Mouse (Mus musculus) midbrain, embryonic 16.5 days (tissue): ENCODE measurements around the gene Pidd1. TPM values are rescaled to one million over a fixed set of nuclear protein-coding genes. Genes with fewer than 3 reads are reported as not detected.

Source experiments
- ATAC-seq: fragments of 200-750 bp; cut with Nextera tagmentation; 2 replicates; pipeline ENCODE4 v1.8.0; 2017; ENCODE audit warnings: moderate TSS enrichment
- H3K27ac ChIP-seq: fragments of 300-500 bp; sonication (generic); 2 replicates; pipeline ENCODE4 v1.5.1; 2014; ENCODE audit warnings: mild to moderate bottlenecking, low read length, mixed read lengths
- H3K27me3 ChIP-seq: fragments of 300-500 bp; sonication (generic); 2 replicates; pipeline ENCODE4 v1.6.1; 2014; ENCODE audit warnings: low read depth, low read length, mixed read lengths; ENCODE audit not compliant: control insufficient read depth, insufficient read depth
- H3K36me3 ChIP-seq: fragments of 300-500 bp; sonication (generic); 2 replicates; pipeline ENCODE4 v1.6.1; 2014; ENCODE audit warnings: mild to moderate bottlenecking, low read length, moderate library complexity, mixed read lengths; ENCODE audit not compliant: control insufficient read depth, insufficient read depth
- H3K4me1 ChIP-seq: fragments of 300-500 bp; sonication (generic); 2 replicates; pipeline ENCODE4 v1.6.1; 2014; ENCODE audit warnings: mild to moderate bottlenecking, low read length, mixed read lengths; ENCODE audit not compliant: control insufficient read depth, insufficient read depth
- H3K4me2 ChIP-seq: fragments of 300-500 bp; sonication (generic); 2 replicates; pipeline ENCODE4 v1.6.1; 2014; ENCODE audit warnings: mild to moderate bottlenecking, low read length, mixed read lengths
- H3K4me3 ChIP-seq: fragments of 300-500 bp; sonication (generic); 2 replicates; pipeline ENCODE4 v1.5.1; 2014; ENCODE audit warnings: low read depth, mild to moderate bottlenecking, low read length, moderate library complexity, mixed read lengths
- H3K9ac ChIP-seq: fragments of 300-500 bp; sonication (generic); 2 replicates; pipeline ENCODE4 v1.6.1; 2014; ENCODE audit warnings: low read depth, low read length, mixed read lengths
- H3K9me3 ChIP-seq: fragments of 300-500 bp; sonication (generic); replicated peaks from 2 replicates; pipeline ENCODE4 v1.6.1; 2014; ENCODE audit warnings: mild to moderate bottlenecking, low read length, mixed read lengths; ENCODE audit not compliant: control insufficient read depth, poor library complexity, severe bottlenecking
- WGBS: fragments of 180-500 bp; shearing (Covaris S2); extraction: QIAGEN DNeasy Blood & Tissue Kit; methylation state at CpG from one replicate; pipeline ENCODE4 v1.1.7; 2014; 5-methylcytosine and 5-hydroxymethylcytosine counted together
- polyA plus RNA-seq: library from polyadenylated mRNA; unstranded; fragments of >200 nt; fragmentation: Nextera tagmentation; extraction: Ambion mirVana; gene quantifications from 2 replicates; pipeline ENCODE4 v1.2.1, GENCODE M21; 2015

The Pidd1 gene
- polyA plus RNA-seq, 1 experiment from 2014 or later, result 2.4 TPM

DNA sequence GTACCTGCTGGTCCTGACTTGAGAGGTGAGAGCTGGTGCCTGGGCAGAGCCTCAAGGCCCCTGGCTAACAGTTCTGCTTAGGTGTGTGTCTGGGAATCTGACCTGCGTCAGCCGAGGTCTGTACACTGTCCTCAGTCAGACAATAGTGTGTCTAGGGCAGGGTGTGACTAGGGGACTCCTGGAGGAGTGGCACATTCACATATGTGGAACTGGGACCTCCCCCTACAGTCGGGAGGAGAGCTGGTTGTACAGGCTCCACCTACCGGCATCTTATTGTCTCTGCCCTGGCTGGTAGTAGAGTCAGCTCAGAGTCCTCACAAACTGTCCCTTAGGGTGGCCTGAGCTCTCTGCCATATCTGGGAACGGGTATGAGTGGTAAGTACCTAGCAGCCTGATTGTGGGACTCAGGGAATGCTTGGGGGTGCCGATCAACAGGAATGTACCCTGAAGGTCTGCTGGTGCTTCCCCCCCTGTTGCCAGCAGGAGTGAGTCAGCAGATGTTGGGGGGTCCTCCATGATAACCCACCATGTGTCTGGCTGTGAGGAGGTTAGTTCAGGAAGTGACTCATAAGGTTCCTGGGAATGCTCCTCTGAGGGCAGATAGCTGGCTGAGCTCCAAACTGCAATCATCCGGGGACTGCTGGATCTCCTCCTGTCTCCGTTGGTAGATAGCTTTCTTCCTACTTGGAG lies 24.8 kb upstream of the Pidd1 start:
- H3K9me3 ChIP-seq, result no peaks in the 10 kb centered on the region
- peaks cover 37% of the 10 kb centered on the region for H3K4me1 ChIP-seq
- WGBS, result 18% methylated on average over 8 of the region's 8 CpGs
- H3K4me3 ChIP-seq, result peak overlapping the region; percentile 56
- peak; percentile 74 for ATAC-seq
- peak overlapping the region; percentile 86 for H3K9ac ChIP-seq
- H3K36me3 ChIP-seq, result peaks cover 11% of the 10 kb centered on the region
- H3K27me3 ChIP-seq, result peaks cover 32% of the 10 kb centered on the region
- peak overlapping the region; percentile 82 for H3K27ac ChIP-seq
- H3K4me2 ChIP-seq, result peak overlapping the region; percentile 66

DNA sequence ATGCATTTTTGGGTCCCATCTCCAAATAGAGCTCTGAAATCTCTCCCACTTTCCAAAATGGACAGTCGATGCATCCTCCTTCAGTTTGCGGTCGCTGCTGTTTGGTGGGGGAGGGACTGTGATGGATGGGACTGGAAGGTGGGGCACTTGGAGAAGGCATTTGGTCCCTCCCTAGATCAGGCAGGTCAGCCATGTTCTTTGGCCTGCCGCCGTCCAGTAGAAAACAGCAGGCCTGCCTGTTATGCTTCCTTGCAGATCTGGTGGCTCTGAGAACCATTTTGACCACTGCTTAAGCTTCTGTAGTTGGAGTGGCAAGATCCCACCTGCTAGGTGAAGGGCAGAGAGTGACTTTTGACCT lies 24.3 kb upstream of the Pidd1 start:
- H3K9me3 ChIP-seq, result no peaks in the 10 kb centered on the region
- H3K4me3 ChIP-seq, result peak overlapping the region; percentile 56
- peaks cover 38% of the 10 kb centered on the region for H3K27me3 ChIP-seq
- H3K4me2 ChIP-seq, result peak overlapping the region; percentile 66
- peak overlapping the region; percentile 86 for H3K9ac ChIP-seq
- peak overlapping the region; percentile 82 for H3K27ac ChIP-seq
- peaks cover 33% of the 10 kb centered on the region for H3K4me1 ChIP-seq
- 22% methylated on average over 5 of the region's 5 CpGs for WGBS
- H3K36me3 ChIP-seq, result peaks cover 11% of the 10 kb centered on the region
- no peak for ATAC-seq

- WGBS, result under 1% methylated on average over 52 of the region's 52 CpGs
- Histone ChIP-seq H3K4me2 (peak within 1 kb of the TSS; percentile 66), H3K9ac (peak within 1 kb of the TSS; percentile 86), H3K27ac (peak within 1 kb of the TSS; percentile 82), H3K4me1 (peaks cover 33% of the 10 kb centered on the region), H3K9me3 (no peaks in the 10 kb centered on the region), H3K27me3 (peaks cover 45% of the 10 kb centered on the region), H3K36me3 (peaks cover 8% of the 10 kb centered on the region), H3K4me3 (peak within 1 kb of the TSS; percentile 56)
- peak; percentile 56 for ATAC-seq
Measured at GRCm38 (mm10) chr7:141467230-141468030, 23.6 kb upstream of the Pidd1 start, which contains the start of gene Cd151. Cd151 (plus strand) TSS chr7:141467392.

- Histone ChIP-seq H3K9me3 (no peaks in the 10 kb centered on the region), H3K4me3 (peak overlapping the region; percentile 56), H3K4me2 (peak overlapping the region; percentile 66), H3K36me3 (peaks cover 4% of the 10 kb centered on the region; the same call in 1 of the 2 replicates), H3K4me1 (peaks cover 39% of the 10 kb centered on the region), H3K27ac (0 out of 2 replicates have a peak overlapping the region, but pooled peaks have one; percentile 10), H3K27me3 (peaks cover 52% of the 10 kb centered on the region), H3K9ac (peak overlapping the region; percentile 86; the same call in 1 of the 2 replicates)
- 68% methylated on average over 10 of the region's 10 CpGs for WGBS
- ATAC-seq, result no peak
Measured at GRCm38 (mm10) chr7:141466607-141467148, 22.9 kb upstream of the Pidd1 start.

GRCm38 (mm10) chr7:141466045-141466394 lies 22.2 kb upstream of the Pidd1 start:
- Histone ChIP-seq H3K27me3 (peaks cover 59% of the 10 kb centered on the region), H3K4me3 (no peak overlapping the region), H3K9me3 (no peaks in the 10 kb centered on the region), H3K4me2 (no peak overlapping the region), H3K36me3 (peaks cover 4% of the 10 kb centered on the region; the same call in 1 of the 2 replicates), H3K27ac (no peak overlapping the region), H3K4me1 (peaks cover 42% of the 10 kb centered on the region), H3K9ac (no peak overlapping the region)
- 80% methylated on average over 7 of the region's 7 CpGs for WGBS
- no peak for ATAC-seq

- Histone ChIP-seq H3K4me2 (no peak overlapping the region; the same call in 1 of the 2 replicates), H3K27me3 (peaks cover 64% of the 10 kb centered on the region), H3K27ac (no peak overlapping the region), H3K4me1 (peaks cover 42% of the 10 kb centered on the region), H3K4me3 (no peak overlapping the region), H3K9ac (no peak overlapping the region), H3K9me3 (no peaks in the 10 kb centered on the region), H3K36me3 (peaks cover 4% of the 10 kb centered on the region; the same call in 1 of the 2 replicates)
- WGBS, result 48% methylated on average over 8 of the region's 10 CpGs
- ATAC-seq, result no peak
Measured at GRCm38 (mm10) chr7:141465388-141466044, 21.7 kb upstream of the Pidd1 start.

- Histone ChIP-seq H3K27ac (no peak overlapping the region), H3K27me3 (peaks cover 70% of the 10 kb centered on the region), H3K4me1 (peaks cover 36% of the 10 kb centered on the region), H3K9me3 (no peaks in the 10 kb centered on the region), H3K4me3 (peak overlapping the region; percentile 23), H3K36me3 (no peaks in the 10 kb centered on the region), H3K4me2 (peak overlapping the region; percentile 39), H3K9ac (peak overlapping the region; percentile 35; the same call in 1 of the 2 replicates)
- 3% methylated on average over 34 of the region's 38 CpGs for WGBS
- no peak for ATAC-seq
Measured at GRCm38 (mm10) chr7:141464603-141465201, 20.9 kb upstream of the Pidd1 start.

DNA sequence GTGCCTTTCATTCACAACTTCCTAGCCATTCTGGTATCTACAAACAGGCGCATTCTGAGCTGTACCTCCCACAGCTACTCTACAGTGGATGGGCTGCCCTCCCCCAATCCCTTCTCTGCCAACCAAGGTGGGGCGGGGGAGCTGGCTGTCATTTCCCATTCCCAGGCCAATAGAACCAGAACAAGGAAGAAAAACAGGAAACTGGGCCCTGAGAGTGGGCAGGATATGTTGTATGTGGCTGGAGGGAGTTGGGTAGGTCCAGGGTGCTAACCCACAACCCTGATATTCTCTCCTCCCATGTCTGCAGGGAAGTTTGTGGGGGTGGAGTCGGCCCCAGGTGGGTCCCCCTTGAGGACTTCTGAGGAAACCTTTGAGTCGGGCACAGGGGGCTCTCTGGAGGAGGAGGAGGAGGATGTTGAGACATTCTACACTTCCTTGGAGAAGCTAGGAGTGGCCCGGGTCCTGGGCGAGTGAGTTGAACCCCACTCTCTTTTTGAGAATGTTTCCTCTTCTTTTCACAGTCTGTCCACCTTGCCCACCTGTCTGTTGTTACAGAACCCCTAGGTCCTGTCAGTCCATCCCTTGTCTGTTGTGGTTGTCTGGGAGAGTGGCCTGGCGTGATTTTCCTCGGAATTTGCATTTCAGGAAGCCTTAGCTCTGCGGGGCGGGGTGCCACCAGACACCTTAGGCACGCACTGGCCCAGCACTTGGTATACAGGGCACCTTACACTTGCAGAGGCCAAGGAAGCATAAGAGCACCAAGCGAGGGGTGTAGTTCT lies 20.2 kb upstream of the Pidd1 start:
- no peaks in the 10 kb centered on the region for H3K36me3 ChIP-seq
- H3K27ac ChIP-seq, result no peak overlapping the region
- 19% methylated on average over 12 of the region's 12 CpGs for WGBS
- H3K4me3 ChIP-seq, result no peak overlapping the region
- no peak overlapping the region for H3K9ac ChIP-seq
- ATAC-seq, result no peak
- peaks cover 70% of the 10 kb centered on the region for H3K27me3 ChIP-seq
- no peaks in the 10 kb centered on the region for H3K9me3 ChIP-seq
- peaks cover 30% of the 10 kb centered on the region for H3K4me1 ChIP-seq
- H3K4me2 ChIP-seq, result peak overlapping the region; percentile 39
